In the genomic region with DNA sequence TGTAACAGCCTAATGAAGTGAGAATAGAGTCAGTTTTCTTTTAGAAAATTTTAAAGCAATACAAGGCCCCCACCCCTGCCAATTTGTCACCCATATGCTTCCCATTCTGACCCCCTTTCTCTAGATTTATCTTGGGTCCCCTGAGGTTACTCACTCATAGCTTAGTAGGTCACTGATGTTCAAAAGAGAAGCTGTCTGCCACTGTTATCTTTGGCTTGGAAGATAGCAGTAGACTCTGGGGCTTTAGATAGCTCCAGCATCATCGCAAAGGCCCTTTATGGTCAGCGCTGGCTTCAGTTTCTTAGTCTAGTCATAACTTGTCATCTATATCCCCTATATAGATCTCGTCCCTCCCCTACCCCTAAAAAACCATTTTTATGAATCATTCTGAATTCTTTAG, we compare ENCODE assay signal across 38 mouse cellular contexts. TPM values are rescaled to one million over a fixed set of nuclear protein-coding genes. Genes with fewer than 3 reads are reported as not detected.
DNase-seq lines count a peak whose midpoint lies in the region; ATAC-seq and TF ChIP-seq lines count a peak whose summit lies in the region.
"Had no signal": no experiment of that assay in that cellular context is flagged by ENCODE, and none has a peak within 500 bp of the region (broad histone marks: within the 10 kb centered on the region; RNA-seq: fewer than 3 reads in every experiment).

No protein-coding gene starts in this region.

- 35% methylated on average over 3 of the region's 3 CpGs for WGBS in liver, embryonic 13.5 days (ENCODE audit: insufficient replicate concordance)

- H3K4me2 ChIP-seq in liver, embryonic 13.5 days, result peak overlapping the region; percentile 79
- H3K4me2 ChIP-seq: kidney, embryonic 15.5 days; limb, embryonic 12.5 days had no signal

- no peaks in the 10 kb centered on the region for H3K9me3 ChIP-seq in erythroblast, embryonic 14.5 days (ENCODE audit: control insufficient read depth, low read length)
- no peaks in the 10 kb centered on the region for H3K9me3 ChIP-seq in liver, embryonic 13.5 days (replicated peaks)
- H3K9me3 ChIP-seq: kidney, embryonic 15.5 days; limb, embryonic 12.5 days had no signal

- peak overlapping the region; percentile 52 for H3K4me3 ChIP-seq in erythroblast, embryonic 14.5 days (replicated peaks)
- no peak overlapping the region for H3K4me3 ChIP-seq in layer of hippocampus, adult 2 months
- peak overlapping the region; percentile 97 for H3K4me3 ChIP-seq in liver, embryonic 13.5 days (replicated peaks)
- H3K4me3 ChIP-seq: kidney, embryonic 15.5 days; limb, embryonic 12.5 days had no signal

- H3K36me3 ChIP-seq in erythroblast, embryonic 14.5 days (ENCODE audit: control insufficient read depth), result peaks cover 99% of the 10 kb centered on the region
- H3K36me3 ChIP-seq in liver, embryonic 13.5 days, result peaks cover 90% of the 10 kb centered on the region

- DNase-seq in layer of hippocampus, adult 2 months (ENCODE audit: low spot score in 2 of 2), result no peak
- DNase-seq in layer of hippocampus, postnatal 25 days (ENCODE audit: extremely low spot score in 1 of 2, low spot score in 1 of 2), result no peak
- DNase-seq in liver, embryonic 13.5 days, result no peak
- DNase-seq in right cerebral cortex, postnatal 36 days (ENCODE audit: low spot score in 2 of 2), result no peak
- no peak for DNase-seq in right cerebral cortex, postnatal 14 days
- DNase-seq: adrenal gland, postnatal 10 days; cerebellum, adult 9-10 months; cerebellum, postnatal 36 days; forebrain, postnatal 0 days; gastrocnemius, postnatal 10 days; kidney, adult 18-20 months; kidney, postnatal 4 days; lung, adult 18-20 months; right cerebral cortex, adult 18-20 months; thymus, adult 2 months; thymus, postnatal 36 days had no signal

- peak overlapping the region; percentile 52 for H3K9ac ChIP-seq in liver, embryonic 13.5 days
- H3K9ac ChIP-seq: forebrain, postnatal 0 days; kidney, embryonic 15.5 days; limb, embryonic 12.5 days had no signal

- ATAC-seq in erythroblast, adult 5-6 weeks (replicated peaks; ENCODE audit: low FRiP score, poor library complexity, severe bottlenecking), result no peak
- ATAC-seq in liver, embryonic 13.5 days (ENCODE audit: low read depth), result peak; percentile 52
- peak; percentile 34; the same call in 1 of the 2 replicates for ATAC-seq in megakaryocyte-erythroid progenitor cell, adult 5-6 weeks (replicated peaks; ENCODE audit: low FRiP score, low TSS enrichment, poor library complexity, severe bottlenecking)
- ATAC-seq: forebrain, postnatal 0 days; hindbrain, embryonic 16.5 days; lung, postnatal 0 days; midbrain, embryonic 16.5 days; Patski had no signal

- no peaks in the 10 kb centered on the region for H3K27me3 ChIP-seq in erythroblast, embryonic 14.5 days (ENCODE audit: control insufficient read depth)
- H3K27me3 ChIP-seq in liver, embryonic 13.5 days, result no peaks in the 10 kb centered on the region
- H3K27me3 ChIP-seq: CH12.LX; kidney, embryonic 15.5 days; limb, embryonic 12.5 days; Patski had no signal

- TF ChIP-seq CTCF in layer of hippocampus, adult 2 months (conservative IDR thresholded peaks at IDR 0.05), result no peak

- H3K4me1 ChIP-seq in erythroblast, embryonic 14.5 days (ENCODE audit: control insufficient read depth), result peaks cover 69% of the 10 kb centered on the region
- peaks cover 67% of the 10 kb centered on the region for H3K4me1 ChIP-seq in liver, embryonic 13.5 days (replicated peaks)
- H3K4me1 ChIP-seq: limb, embryonic 12.5 days had no signal

- peak overlapping the region; percentile 64; the same call in 1 of the 2 replicates for H3K27ac ChIP-seq in layer of hippocampus, adult 2 months
- H3K27ac ChIP-seq in liver, embryonic 13.5 days, result peak overlapping the region; percentile 78
- H3K27ac ChIP-seq: kidney, embryonic 15.5 days; limb, embryonic 12.5 days; macrophage had no signal

RNA-seq across cellular contexts. Expression of a gene that starts 6.5 kb away (rescaled TPM):
- polyA plus RNA-seq in erythroblast, embryonic 14.5 days (2012), result 45.0 and 55.5 TPM in 2 replicates
- 410 and 442 TPM in 2 replicates for total RNA-seq in erythroblast, adult 5-6 weeks (2015; ENCODE audit: low replicate concordance)
- 412 and 476 TPM in 2 replicates for total RNA-seq in erythroblast, adult 5-6 weeks (2017; ENCODE audit: low replicate concordance)
- total RNA-seq in layer of hippocampus, adult 2 months (2021), result 10 to 100 TPM; 48.8 to 58.6 TPM
- 10 to 100 TPM; 52.1 to 53.7 TPM for total RNA-seq in layer of hippocampus, postnatal 25 days (2021)
- polyA plus RNA-seq in liver, embryonic 13.5 days (2015; fragmentation: Nextera tagmentation; extraction: Ambion mirVana), result 422 and 453 TPM in 2 replicates
- total RNA-seq in megakaryocyte-erythroid progenitor cell, adult 5-6 weeks (2014; fragmentation: Nextera tagmentation), result 250 and 314 TPM in 2 replicates
- total RNA-seq in megakaryocyte-erythroid progenitor cell, adult 5-6 weeks (2017), result 138 and 210 TPM in 2 replicates

RNA-seq across cellular contexts. Expression of a gene that starts 38.1 kb away (rescaled TPM):
- 0.04 TPM in 1 of 2 replicates, not detected in the other for polyA plus RNA-seq in erythroblast, embryonic 14.5 days (2012)
- not detected in 2 replicates for total RNA-seq in erythroblast, adult 5-6 weeks (2015; ENCODE audit: low replicate concordance)
- total RNA-seq in erythroblast, adult 5-6 weeks (2017; ENCODE audit: low replicate concordance), result not detected in 2 replicates
- total RNA-seq in layer of hippocampus, adult 2 months (2021), result not detected
- not detected for total RNA-seq in layer of hippocampus, postnatal 25 days (2021)
- not detected in 2 replicates for polyA plus RNA-seq in liver, embryonic 13.5 days (2015; fragmentation: Nextera tagmentation; extraction: Ambion mirVana)
- total RNA-seq in megakaryocyte-erythroid progenitor cell, adult 5-6 weeks (2014; fragmentation: Nextera tagmentation), result not detected in 2 replicates
- total RNA-seq in megakaryocyte-erythroid progenitor cell, adult 5-6 weeks (2017), result not detected in 2 replicates
- total RNA-seq: adrenal gland, postnatal 10 days; ES-E14; forebrain, postnatal 0 days; gastrocnemius, postnatal 10 days; granulocyte monocyte progenitor cell, adult 5-6 weeks; left cerebral cortex, postnatal 14 days; neutrophil, adult 5-6 weeks had no signal
- polyA plus RNA-seq: C2C12; embryonic facial prominence, embryonic 11.5 days; forebrain, embryonic 11.5 days; forebrain, postnatal 0 days; heart, postnatal 0 days; hindbrain, embryonic 11.5 days; hindbrain, embryonic 16.5 days; intestine, embryonic 14.5 days; kidney, embryonic 15.5 days; limb, embryonic 12.5 days; lung, postnatal 0 days; macrophage; midbrain, embryonic 16.5 days; neural tube, embryonic 11.5 days; Patski; thymus, adult 2 months had no signal

RNA-seq across cellular contexts. Expression of a gene that starts 42.2 kb away (rescaled TPM):
- polyA plus RNA-seq in erythroblast, embryonic 14.5 days (2012), result not detected in 2 replicates
- not detected in 2 replicates for total RNA-seq in erythroblast, adult 5-6 weeks (2015; ENCODE audit: low replicate concordance)
- total RNA-seq in erythroblast, adult 5-6 weeks (2017; ENCODE audit: low replicate concordance), result not detected in 2 replicates
- total RNA-seq in layer of hippocampus, adult 2 months (2021), result not detected
- not detected for total RNA-seq in layer of hippocampus, postnatal 25 days (2021)
- polyA plus RNA-seq in liver, embryonic 13.5 days (2015; fragmentation: Nextera tagmentation; extraction: Ambion mirVana), result 0.06 and 0.16 TPM in 2 replicates
- total RNA-seq in megakaryocyte-erythroid progenitor cell, adult 5-6 weeks (2014; fragmentation: Nextera tagmentation), result not detected in 2 replicates
- not detected in 2 replicates for total RNA-seq in megakaryocyte-erythroid progenitor cell, adult 5-6 weeks (2017)
- total RNA-seq: adrenal gland, postnatal 10 days; ES-E14; gastrocnemius, postnatal 10 days; left cerebral cortex, postnatal 14 days had no signal
- polyA plus RNA-seq: C2C12; embryonic facial prominence, embryonic 11.5 days; forebrain, embryonic 11.5 days; forebrain, postnatal 0 days; hindbrain, embryonic 11.5 days; hindbrain, embryonic 16.5 days; intestine, embryonic 14.5 days; kidney, embryonic 15.5 days; limb, embryonic 12.5 days; macrophage; neural tube, embryonic 11.5 days; Patski had no signal

RNA-seq across cellular contexts. Expression of a gene that starts 51.1 kb away (rescaled TPM):
- polyA plus RNA-seq in erythroblast, embryonic 14.5 days (2012), result 0.21 and 0.29 TPM in 2 replicates
- 8.6 and 11.9 TPM in 2 replicates for total RNA-seq in erythroblast, adult 5-6 weeks (2015; ENCODE audit: low replicate concordance)
- 6.2 and 10.3 TPM in 2 replicates for total RNA-seq in erythroblast, adult 5-6 weeks (2017; ENCODE audit: low replicate concordance)
- total RNA-seq in layer of hippocampus, adult 2 months (2021), result 10 to 100 TPM; 86.0 to 92.5 TPM
- 100 to 1,000 TPM in 1 of 2 experiments, 10 to 100 TPM in 1; 82.0 to 100 TPM for total RNA-seq in layer of hippocampus, postnatal 25 days (2021)
- polyA plus RNA-seq in liver, embryonic 13.5 days (2015; fragmentation: Nextera tagmentation; extraction: Ambion mirVana), result 32.9 and 41.4 TPM in 2 replicates
- 40.0 and 41.1 TPM in 2 replicates for total RNA-seq in megakaryocyte-erythroid progenitor cell, adult 5-6 weeks (2014; fragmentation: Nextera tagmentation)
- 16.4 and 36.4 TPM in 2 replicates for total RNA-seq in megakaryocyte-erythroid progenitor cell, adult 5-6 weeks (2017)

RNA-seq across cellular contexts. Expression of a gene that starts 59.9 kb away (rescaled TPM):
- polyA plus RNA-seq in erythroblast, embryonic 14.5 days (2012), result not detected in 2 replicates
- total RNA-seq in erythroblast, adult 5-6 weeks (2015; ENCODE audit: low replicate concordance), result not detected in 2 replicates
- not detected in 2 replicates for total RNA-seq in erythroblast, adult 5-6 weeks (2017; ENCODE audit: low replicate concordance)
- not detected for total RNA-seq in layer of hippocampus, adult 2 months (2021)
- not detected for total RNA-seq in layer of hippocampus, postnatal 25 days (2021)
- polyA plus RNA-seq in liver, embryonic 13.5 days (2015; fragmentation: Nextera tagmentation; extraction: Ambion mirVana), result not detected in 2 replicates
- total RNA-seq in megakaryocyte-erythroid progenitor cell, adult 5-6 weeks (2014; fragmentation: Nextera tagmentation), result not detected in 2 replicates
- total RNA-seq in megakaryocyte-erythroid progenitor cell, adult 5-6 weeks (2017), result not detected in 2 replicates
- total RNA-seq: adrenal gland, postnatal 10 days; CH12.LX; ES-E14; forebrain, postnatal 0 days; gastrocnemius, postnatal 10 days; granulocyte monocyte progenitor cell, adult 5-6 weeks; left cerebral cortex, postnatal 14 days; neutrophil, adult 5-6 weeks had no signal
- polyA plus RNA-seq: C2C12; embryonic facial prominence, embryonic 11.5 days; forebrain, embryonic 11.5 days; forebrain, postnatal 0 days; heart, postnatal 0 days; hindbrain, embryonic 11.5 days; hindbrain, embryonic 16.5 days; intestine, embryonic 14.5 days; kidney, embryonic 15.5 days; limb, embryonic 12.5 days; lung, postnatal 0 days; macrophage; midbrain, embryonic 16.5 days; neural tube, embryonic 11.5 days; Patski; thymus, adult 2 months had no signal
